In the genomic region with DNA sequence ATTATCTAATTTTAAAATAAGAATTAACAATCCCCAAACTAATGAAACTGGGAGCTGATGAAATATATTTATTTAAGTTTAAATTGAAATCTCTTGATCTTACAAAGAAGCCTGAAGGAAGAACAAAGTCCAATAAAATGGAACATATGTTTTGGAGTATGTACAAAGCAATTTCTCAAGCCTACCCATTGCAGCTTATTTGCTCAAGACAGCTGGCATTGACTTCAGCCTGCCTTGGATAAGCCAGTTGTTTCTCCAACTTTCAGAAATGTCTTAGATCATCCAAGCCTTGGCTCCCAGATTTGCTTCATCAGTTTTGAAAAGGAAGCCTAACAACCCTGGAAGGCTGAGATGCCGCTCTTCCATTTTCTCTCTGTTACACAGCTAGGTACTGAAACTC, we compare ENCODE assay signal across 23 mouse cellular contexts. TPM values are rescaled to one million over a fixed set of nuclear protein-coding genes. Genes with fewer than 3 reads are reported as not detected.
"Had no signal": no experiment of that assay in that cellular context is flagged by ENCODE, and none has a peak within 500 bp of the region (broad histone marks: within the 10 kb centered on the region; RNA-seq: fewer than 3 reads in every experiment).

No protein-coding gene starts in this region.

- DNase-seq: retina, postnatal 1 day; right cerebral cortex, adult 18-20 months; right cerebral cortex, postnatal 14 days; right cerebral cortex, postnatal 25 days; right cerebral cortex, postnatal 4 days; spleen, adult 18-20 months; thymus, adult 18-20 months; thymus, adult 2 months; thymus, postnatal 14 days; thymus, postnatal 25 days; thymus, postnatal 36 days; thymus, postnatal 4 days had no signal

RNA-seq across cellular contexts. Expression of gene Csn1s2a, which starts 20.9 kb away (rescaled TPM):
- polyA plus RNA-seq: neural tube, embryonic 13.5 days; neural tube, embryonic 14.5 days; neural tube, embryonic 15.5 days; small intestine, adult 2 months; spleen, adult 2 months; stomach, embryonic 14.5 days; stomach, embryonic 15.5 days; stomach, embryonic 16.5 days; testis, adult 2 months; urinary bladder, adult 2 months had no signal

RNA-seq across cellular contexts. Expression of gene Csn2, which starts 54.0 kb away (rescaled TPM):
- polyA plus RNA-seq: neural tube, embryonic 13.5 days; neural tube, embryonic 14.5 days; neural tube, embryonic 15.5 days; spleen, adult 2 months; stomach, embryonic 14.5 days; stomach, embryonic 15.5 days; stomach, embryonic 16.5 days; urinary bladder, adult 2 months had no signal

RNA-seq across cellular contexts. Expression of gene Csn1s2b, which starts 54.4 kb away (rescaled TPM):
- polyA plus RNA-seq: neural tube, embryonic 13.5 days; neural tube, embryonic 14.5 days; small intestine, adult 2 months; spleen, adult 2 months; stomach, embryonic 14.5 days; stomach, embryonic 15.5 days; stomach, embryonic 16.5 days; thymus, adult 2 months; thymus, postnatal 0 days; urinary bladder, adult 2 months had no signal
